Mouse (Mus musculus): ENCODE measurements around the gene Nkap. TPM values are rescaled to one million over a fixed set of nuclear protein-coding genes. Genes with fewer than 3 reads are reported as not detected.

Gene Nkap
- 2.6 and 3.3 TPM in 2 replicates for polyA plus RNA-seq (2012; rRNA removed; ENCODE audit: low replicate concordance)

GRCm38 (mm10) chrX:37126671-37127358 lies at the start of gene Nkap:
Gene Nkap, plus strand, starts transcription at chrX:37126795.

GRCm38 (mm10) chrX:37084927-37085660 lies 41.5 kb upstream of the Nkap start, which contains the start of gene Rpl39:
Gene Rpl39, minus strand, starts transcription at chrX:37085402.

GRCm38 (mm10) chrX:37110193-37110880 lies 16.3 kb upstream of the Nkap start, which contains the start of gene Upf3b:
Gene Upf3b, minus strand, starts transcription at chrX:37110322.

GRCm38 (mm10) chrX:37168742-37169141 lies 42.1 kb downstream of the Nkap start, which contains the start of gene Akap14:
Gene Akap14, minus strand, starts transcription at chrX:37168842.

GRCm38 (mm10) chrX:37191105-37191743 lies 64.6 kb downstream of the Nkap start, which contains the start of the genes Ndufa1 and Rnf113a1:
Gene Ndufa1, minus strand, starts transcription at chrX:37191163.
Gene Rnf113a1, plus strand, starts transcription at chrX:37191245.

Other genes with a start within 250 kb of the Nkap start
- 0.31 and 1.1 TPM in 2 replicates for gene Nkrf, start 223.9 kb upstream of the Nkap start, polyA plus RNA-seq (2012; rRNA removed; ENCODE audit: low replicate concordance)
- 13.2 and 29.8 TPM in 2 replicates for gene Sept6, start 135.0 kb upstream of the Nkap start, polyA plus RNA-seq (2012; rRNA removed; ENCODE audit: low replicate concordance)
- not detected in 2 replicates for gene Sowahd, start 78.0 kb upstream of the Nkap start, polyA plus RNA-seq (2012; rRNA removed; ENCODE audit: low replicate concordance)
- 42.2 and 119 TPM in 2 replicates for gene Rpl39, start 41.4 kb upstream of the Nkap start, polyA plus RNA-seq (2012; rRNA removed; ENCODE audit: low replicate concordance)
- 1.7 and 2.8 TPM in 2 replicates for gene Upf3b, start 16.5 kb upstream of the Nkap start, polyA plus RNA-seq (2012; rRNA removed; ENCODE audit: low replicate concordance)
- not detected in 2 replicates for gene Akap14, start 42.0 kb downstream of the Nkap start, polyA plus RNA-seq (2012; rRNA removed; ENCODE audit: low replicate concordance)
- 177 and 403 TPM in 2 replicates for gene Ndufa1, start 64.4 kb downstream of the Nkap start, polyA plus RNA-seq (2012; rRNA removed; ENCODE audit: low replicate concordance)
- gene Rnf113a1, start 64.5 kb downstream of the Nkap start, polyA plus RNA-seq (2012; rRNA removed; ENCODE audit: low replicate concordance), result 1.2 and 2.6 TPM in 2 replicates
- gene Gm9, start 84.2 kb downstream of the Nkap start, polyA plus RNA-seq (2012; rRNA removed; ENCODE audit: low replicate concordance), result not detected in 2 replicates
- gene Rhox1, start 95.5 kb downstream of the Nkap start, polyA plus RNA-seq (2012; rRNA removed; ENCODE audit: low replicate concordance), result not detected in 2 replicates
- not detected in 2 replicates for gene Rhox2a, start 118.2 kb downstream of the Nkap start, polyA plus RNA-seq (2012; rRNA removed; ENCODE audit: low replicate concordance)
- not detected in 2 replicates for gene Rhox3a, start 123.1 kb downstream of the Nkap start, polyA plus RNA-seq (2012; rRNA removed; ENCODE audit: low replicate concordance)
- not detected in 2 replicates for gene Rhox4a, start 138.5 kb downstream of the Nkap start, polyA plus RNA-seq (2012; rRNA removed; ENCODE audit: low replicate concordance)

All from mammary gland, adult 2 months (tissue).